Mouse (Mus musculus) bone marrow, adult 2 months (tissue): Measurements from ENCODE around the gene Cox8c. TPM values are rescaled to one million over a fixed set of nuclear protein-coding genes. Genes with fewer than 3 reads are reported as not detected.

Experiments used
- H3K27ac ChIP-seq: fragments of 200-500 bp; 2 replicates; pipeline ENCODE4 v1.5.1; 2012; ENCODE audit warnings: low read depth, mild to moderate bottlenecking, control low read depth, inconsistent platforms, low read length; ENCODE audit not compliant: control insufficient read depth, poor library complexity, insufficient read depth
- H3K4me1 ChIP-seq: fragments of 200-500 bp; 2 replicates; pipeline ENCODE4 v1.6.1; 2011; ENCODE audit warnings: low read length; ENCODE audit not compliant: control insufficient read depth, insufficient read depth
- H3K4me3 ChIP-seq: fragments of 200-500 bp; replicated peaks from 2 replicates; pipeline ENCODE3; 2011; ENCODE audit warnings: mild to moderate bottlenecking, low read depth, low read length, control low read depth; ENCODE audit not compliant: control insufficient read depth
- CTCF ChIP-seq: fragments of 200-500 bp; IDR thresholded peaks from 2 replicates; pipeline ENCODE4 v1.5.1; 2011; ENCODE audit warnings: low read length, control low read depth; ENCODE audit not compliant: control insufficient read depth, insufficient read depth
- POLR2A ChIP-seq: fragments of 200-500 bp; IDR thresholded peaks from 2 replicates; pipeline ENCODE4 v1.6.1; 2011; ENCODE audit warnings: low read depth, mild to moderate bottlenecking, control low read depth, low read length, borderline replicate concordance; ENCODE audit not compliant: control insufficient read depth
- WGBS: fragments of 180-500 bp; shearing (Covaris S2); methylation state at CpG from one replicate; pipeline ENCODE4 v1.1.7; 2018; 5-methylcytosine and 5-hydroxymethylcytosine counted together
- polyA plus RNA-seq: library from polyadenylated mRNA; stranded (reverse); fragments of >200 nt; gene quantifications from 2 replicates; pipeline ENCODE4 v1.2.4, GENCODE M21; 2011; ENCODE audit warnings: low replicate concordance; ENCODE audit not compliant: missing spikeins, insufficient read depth, insufficient read length

The Cox8c gene
- polyA plus RNA-seq, 1 experiment = not detected

- H3K27ac ChIP-seq = no peak overlapping the region
- WGBS = 26% methylated on average over 10 of the region's 10 CpGs
- H3K4me1 ChIP-seq = no peaks in the 10 kb centered on the region
- H3K4me3 ChIP-seq = no peak overlapping the region
- TF ChIP-seq CTCF (no peak), POLR2A (no peak)
These were observed 48.7 kb downstream of the Cox8c start for GRCm38 (mm10) chr12:102947826-102948225.

DNA sequence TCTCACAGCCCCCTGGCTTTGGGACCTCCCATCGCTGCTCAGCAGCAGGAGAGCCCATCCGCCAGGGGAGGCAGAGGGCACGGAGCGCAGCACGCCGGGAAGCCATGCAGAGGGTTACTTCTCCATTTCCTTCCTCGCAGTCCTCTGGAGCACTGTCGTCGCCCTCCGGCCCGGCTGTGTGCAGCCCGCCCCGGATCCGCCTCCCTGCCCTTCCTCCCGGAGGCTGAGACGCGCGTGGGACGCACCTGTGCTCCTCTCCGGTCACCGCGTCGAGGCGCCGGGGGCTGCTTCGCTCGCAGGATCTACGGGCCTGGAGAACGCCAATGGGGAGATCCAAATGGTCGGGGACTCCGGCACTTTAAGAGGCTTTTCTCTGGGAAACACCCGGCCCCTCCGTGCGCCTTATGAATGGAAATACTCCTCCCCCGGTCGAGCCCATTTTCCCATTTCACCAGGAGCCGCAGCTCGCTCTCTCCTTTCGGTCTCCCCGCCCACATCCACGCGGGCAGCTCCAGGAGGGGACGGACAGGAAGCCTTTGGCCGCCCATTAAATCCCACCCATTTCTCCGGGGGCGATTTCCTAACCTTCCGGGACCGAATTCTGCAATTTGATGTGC, 49.8 kb downstream of the Cox8c start, which contains the start of gene Unc79:
Gene Unc79 (plus strand): TSS at position 82 of the 617 bp plus-strand sequence.
- TF ChIP-seq POLR2A (no peak), CTCF (no peak)
- no peaks in the 10 kb centered on the region for H3K4me1 ChIP-seq
- 1% methylated on average over 48 of the region's 48 CpGs for WGBS
- H3K4me3 ChIP-seq = no peak within 1 kb of the TSS
- H3K27ac ChIP-seq = no peak within 1 kb of the TSS

GRCm38 (mm10) chr12:102949395-102950208, 50.5 kb downstream of the Cox8c start:
- WGBS = 2% methylated on average over 42 of the region's 42 CpGs
- no peak for TF ChIP-seq POLR2A
- no peak for TF ChIP-seq CTCF
- H3K4me3 ChIP-seq = no peak overlapping the region
- no peaks in the 10 kb centered on the region for H3K4me1 ChIP-seq
- no peak overlapping the region for H3K27ac ChIP-seq

Other genes with a start within 250 kb of the Cox8c start
- 9.9 and 15.8 TPM in 2 replicates for gene Itpk1, start 194.4 kb upstream of the Cox8c start, polyA plus RNA-seq
- not detected in 2 replicates for gene Moap1, start 155.7 kb upstream of the Cox8c start, polyA plus RNA-seq
- gene Tmem251, start 155.6 kb upstream of the Cox8c start, polyA plus RNA-seq = 3.5 and 7.1 TPM in 2 replicates
- not detected in 2 replicates for gene Gm28051, start 141.6 kb upstream of the Cox8c start, polyA plus RNA-seq
- gene Gon7, start 141.5 kb upstream of the Cox8c start, polyA plus RNA-seq = 7.2 and 11.1 TPM in 2 replicates
- gene Ubr7, start 141.3 kb upstream of the Cox8c start, polyA plus RNA-seq = 10.9 and 14.4 TPM in 2 replicates
- gene Gm20604, start 140.6 kb upstream of the Cox8c start, polyA plus RNA-seq = 6.1 and 7.3 TPM in 2 replicates
- gene Btbd7, start 20.8 kb upstream of the Cox8c start, polyA plus RNA-seq = 6.8 and 8.0 TPM in 2 replicates
- 0.38 and 0.57 TPM in 2 replicates for gene Unc79, start 49.5 kb downstream of the Cox8c start, polyA plus RNA-seq